In the genomic region with DNA sequence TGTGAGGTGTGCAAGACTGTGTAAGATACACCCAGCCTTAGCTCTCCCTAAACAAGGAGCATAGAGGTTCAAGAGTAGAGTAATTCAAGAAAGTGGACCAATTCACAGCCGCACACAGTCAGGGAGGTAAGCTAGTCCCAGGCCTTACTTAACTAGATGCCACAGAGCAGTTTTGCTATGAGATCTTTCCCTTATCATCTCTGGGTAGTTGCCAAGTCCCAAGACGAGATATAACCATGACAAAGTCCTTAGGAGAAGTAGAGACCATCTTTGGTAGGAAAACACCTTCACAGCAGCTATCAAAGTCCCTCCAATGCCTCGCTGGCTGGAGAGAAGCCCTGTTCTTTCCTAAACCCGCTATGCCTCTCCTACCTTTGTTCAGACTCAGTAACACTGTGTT, we compare ENCODE assay signal across 22 mouse cellular contexts. TPM values are rescaled to one million over a fixed set of nuclear protein-coding genes. Genes with fewer than 3 reads are reported as not detected.
DNase-seq lines count a peak whose midpoint lies in the region; ATAC-seq and TF ChIP-seq lines count a peak whose summit lies in the region.
"Had no signal": no experiment of that assay in that cellular context is flagged by ENCODE, and none has a peak within 500 bp of the region (broad histone marks: within the 10 kb centered on the region; RNA-seq: fewer than 3 reads in every experiment).

No protein-coding gene starts in this region.

- H3K4me3 ChIP-seq in intestine, postnatal 0 days (ENCODE audit: low read depth, low read length), result no peak overlapping the region
- no peak overlapping the region for H3K4me3 ChIP-seq in intestine, embryonic 16.5 days (ENCODE audit: low read length)
- no peak overlapping the region for H3K4me3 ChIP-seq in liver, embryonic 13.5 days (replicated peaks)
- H3K4me3 ChIP-seq in small intestine, adult 2 months (ENCODE audit: low read depth, low read length), result no peak overlapping the region
- H3K4me3 ChIP-seq: embryonic facial prominence, embryonic 12.5 days; forebrain, embryonic 13.5 days; forebrain, embryonic 15.5 days had no signal

- H3K9me3 ChIP-seq in intestine, postnatal 0 days (ENCODE audit: control insufficient read depth), result no peaks in the 10 kb centered on the region
- H3K9me3 ChIP-seq in intestine, embryonic 16.5 days (ENCODE audit: control insufficient read depth, low read length), result no peaks in the 10 kb centered on the region
- no peaks in the 10 kb centered on the region for H3K9me3 ChIP-seq in liver, embryonic 13.5 days (replicated peaks)
- H3K9me3 ChIP-seq: embryonic facial prominence, embryonic 12.5 days; forebrain, embryonic 13.5 days; forebrain, embryonic 15.5 days; G1E had no signal

- no peaks in the 10 kb centered on the region for H3K4me1 ChIP-seq in intestine, postnatal 0 days (replicated peaks; ENCODE audit: control insufficient read depth, insufficient read depth, low read length)
- peaks cover 5% of the 10 kb centered on the region; the same call in 1 of the 2 replicates for H3K4me1 ChIP-seq in intestine, embryonic 16.5 days (ENCODE audit: control insufficient read depth, insufficient read depth, low read length)
- peaks cover 60% of the 10 kb centered on the region for H3K4me1 ChIP-seq in liver, embryonic 13.5 days (replicated peaks)
- H3K4me1 ChIP-seq in small intestine, adult 2 months (ENCODE audit: control insufficient read depth, insufficient read depth, insufficient read length, low read length), result peaks cover 27% of the 10 kb centered on the region; the same call in 1 of the 2 replicates
- H3K4me1 ChIP-seq: embryonic facial prominence, embryonic 12.5 days had no signal

- whole genome bisulfite sequencing in intestine, postnatal 0 days, result 59% methylated on average over 4 of the region's 4 CpGs
- 72% methylated on average over 4 of the region's 4 CpGs for WGBS in intestine, embryonic 16.5 days
- WGBS in liver, embryonic 13.5 days (ENCODE audit: insufficient replicate concordance), result 52% methylated on average over 4 of the region's 4 CpGs
- WGBS in small intestine, adult 2 months, result 37% methylated on average over 4 of the region's 4 CpGs

- H3K9ac ChIP-seq in intestine, postnatal 0 days (ENCODE audit: low read depth, low read length), result no peak overlapping the region
- H3K9ac ChIP-seq in intestine, embryonic 16.5 days (ENCODE audit: low read depth, low read length), result no peak overlapping the region
- H3K9ac ChIP-seq in liver, embryonic 13.5 days, result no peak overlapping the region
- H3K9ac ChIP-seq: embryonic facial prominence, embryonic 12.5 days; forebrain, embryonic 13.5 days; forebrain, embryonic 15.5 days; forebrain, postnatal 0 days had no signal

- no peak overlapping the region for H3K4me2 ChIP-seq in intestine, postnatal 0 days (replicated peaks; ENCODE audit: low read depth)
- H3K4me2 ChIP-seq in intestine, embryonic 16.5 days (ENCODE audit: low read depth, low read length), result no peak overlapping the region
- no peak overlapping the region for H3K4me2 ChIP-seq in liver, embryonic 13.5 days
- H3K4me2 ChIP-seq: embryonic facial prominence, embryonic 12.5 days; forebrain, embryonic 13.5 days; forebrain, embryonic 15.5 days had no signal

- no peak for DNase-seq in liver, embryonic 13.5 days
- DNase-seq in liver, result no peak
- no peak for DNase-seq in heart, adult 18-20 months
- DNase-seq: adrenal gland, postnatal 25 days; B cell, adult 2 months; cerebellum, adult 11 months; cerebellum, adult 18-20 months; cerebellum, adult 8-10 months; cerebellum, adult 9-11 months; cerebellum, postnatal 14 days; cerebellum, postnatal 36 days; embryo, embryonic 11 days; forebrain, postnatal 0 days had no signal

- no peaks in the 10 kb centered on the region for H3K36me3 ChIP-seq in intestine, postnatal 0 days (ENCODE audit: control insufficient read depth, insufficient read depth)
- H3K36me3 ChIP-seq in intestine, embryonic 16.5 days (ENCODE audit: control insufficient read depth, insufficient read depth, low read length), result no peaks in the 10 kb centered on the region
- no peaks in the 10 kb centered on the region for H3K36me3 ChIP-seq in liver, embryonic 13.5 days
- no peaks in the 10 kb centered on the region for H3K36me3 ChIP-seq in small intestine, adult 2 months (ENCODE audit: control insufficient read depth, insufficient read depth, low read length)
- H3K36me3 ChIP-seq: embryonic facial prominence, embryonic 12.5 days; forebrain, embryonic 15.5 days; G1E had no signal

- TF ChIP-seq CTCF in intestine, postnatal 0 days (IDR thresholded peaks at IDR 0.05; ENCODE audit: low read depth), result no peak
- TF ChIP-seq CTCF in small intestine, adult 2 months (IDR thresholded peaks at IDR 0.05; ENCODE audit: extremely low read depth, insufficient read length, insufficient replicate concordance, low read depth, low read length), result no peak

- no peak for TF ChIP-seq POLR2A in small intestine, adult 2 months (IDR thresholded peaks at IDR 0.05; ENCODE audit: low read depth, low read length)

- no peak for ATAC-seq in intestine, postnatal 0 days
- no peak for ATAC-seq in intestine, embryonic 16.5 days
- ATAC-seq in liver, embryonic 13.5 days (ENCODE audit: low read depth), result no peak
- ATAC-seq: CD4-positive, CD25-positive, alpha-beta regulatory T cell, adult 4 months; forebrain, embryonic 13.5 days; forebrain, embryonic 15.5 days; forebrain, postnatal 0 days had no signal

- peak overlapping the region; percentile 60; the same call in 1 of the 2 replicates for H3K27ac ChIP-seq in intestine, postnatal 0 days (ENCODE audit: low read depth, low read length)
- no peak overlapping the region for H3K27ac ChIP-seq in intestine, embryonic 16.5 days (ENCODE audit: low read length)
- peak overlapping the region; percentile 47; the same call in 1 of the 2 replicates for H3K27ac ChIP-seq in liver, embryonic 13.5 days
- peak overlapping the region; percentile 57 for H3K27ac ChIP-seq in small intestine, adult 2 months (ENCODE audit: insufficient read depth, low read depth, low read length)
- H3K27ac ChIP-seq: embryonic facial prominence, embryonic 12.5 days; forebrain, embryonic 13.5 days; forebrain, embryonic 15.5 days had no signal

- no peaks in the 10 kb centered on the region for H3K27me3 ChIP-seq in intestine, postnatal 0 days (replicated peaks; ENCODE audit: control insufficient read depth, insufficient read depth, low read length)
- H3K27me3 ChIP-seq in intestine, embryonic 16.5 days (replicated peaks; ENCODE audit: control insufficient read depth, insufficient read depth, low read length), result no peaks in the 10 kb centered on the region
- no peaks in the 10 kb centered on the region for H3K27me3 ChIP-seq in liver, embryonic 13.5 days
- H3K27me3 ChIP-seq in small intestine, adult 2 months (ENCODE audit: control insufficient read depth, insufficient read depth, low read length), result no peaks in the 10 kb centered on the region
- H3K27me3 ChIP-seq: CH12.LX; embryonic facial prominence, embryonic 12.5 days; forebrain, embryonic 13.5 days; forebrain, embryonic 15.5 days had no signal

RNA-seq across cellular contexts. Expression of gene Snx9, which starts 47.5 kb away (rescaled TPM):
- polyA plus RNA-seq in intestine, postnatal 0 days (2015; fragmentation: Nextera tagmentation; extraction: Ambion mirVana), result 91.4 and 95.4 TPM in 2 replicates
- polyA plus RNA-seq in intestine, embryonic 16.5 days (2015; fragmentation: Nextera tagmentation; extraction: Ambion mirVana), result 52.6 and 61.6 TPM in 2 replicates
- 12.2 and 14.1 TPM in 2 replicates for polyA plus RNA-seq in liver, embryonic 13.5 days (2015; fragmentation: Nextera tagmentation; extraction: Ambion mirVana)
- polyA plus RNA-seq in small intestine, adult 2 months (2012; rRNA removed), result 28.0 and 66.3 TPM in 2 replicates
- total RNA-seq in heart, adult 18-20 months (2021), result 10 to 100 TPM; 31.0 to 32.9 TPM
